Mouse (Mus musculus) c-Kit-positive CD71-positive TER-119-negative erythroid progenitor cells, embryonic 14.5 days (primary cell): ENCODE data around the gene Mlxipl.

Source experiments
- DNase-seq: peaks from one replicate; pipeline ENCODE4 v3.0.0-alpha.2; 2013; ENCODE audit warnings: low read depth

The Mlxipl gene

DNA sequence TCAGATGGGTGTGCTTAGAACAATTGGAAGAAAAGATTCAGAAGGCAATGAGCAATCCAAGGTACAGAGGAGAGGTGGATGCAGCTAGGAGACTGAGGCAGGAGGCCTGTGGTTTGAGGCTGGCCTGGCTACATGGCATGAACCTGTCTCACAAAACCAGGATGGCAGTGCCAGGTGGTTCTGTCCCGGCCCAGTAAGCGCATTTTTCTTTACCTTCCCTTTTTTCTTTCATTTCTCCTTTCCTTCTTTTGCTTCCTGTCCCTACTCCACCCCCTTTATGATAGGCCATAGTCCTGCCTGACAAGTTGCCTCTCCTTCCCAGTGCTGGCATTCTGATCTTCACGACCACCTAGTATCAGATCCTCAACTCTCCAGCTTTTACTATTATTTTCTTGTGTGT is 95.3 kb downstream of the Mlxipl start:
- DNase-seq: no peak

DNA sequence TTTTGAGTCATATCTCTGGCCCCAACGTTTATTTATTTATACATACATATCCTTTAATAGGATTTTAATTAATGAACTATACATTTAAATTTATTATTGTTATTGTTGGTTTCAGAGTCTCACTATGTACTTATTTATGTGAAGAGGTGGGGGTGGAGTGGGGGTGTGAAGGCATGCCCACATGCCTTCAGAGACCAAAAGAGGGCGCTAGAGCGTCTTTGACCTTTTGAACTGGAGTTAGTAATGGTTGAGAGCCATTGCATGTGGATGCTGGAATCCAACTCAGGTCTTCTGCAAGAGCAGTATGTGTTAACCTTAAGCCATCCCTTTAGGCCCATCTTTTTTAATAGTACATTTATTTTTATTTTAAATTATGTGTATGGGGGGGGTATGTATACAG is 95.9 kb downstream of the Mlxipl start:
- peak; percentile 63 for DNase-seq

GRCm38 (mm10) chr5:135186231-135186620 is 96.5 kb downstream of the Mlxipl start:
- DNase-seq: no peak

DNA sequence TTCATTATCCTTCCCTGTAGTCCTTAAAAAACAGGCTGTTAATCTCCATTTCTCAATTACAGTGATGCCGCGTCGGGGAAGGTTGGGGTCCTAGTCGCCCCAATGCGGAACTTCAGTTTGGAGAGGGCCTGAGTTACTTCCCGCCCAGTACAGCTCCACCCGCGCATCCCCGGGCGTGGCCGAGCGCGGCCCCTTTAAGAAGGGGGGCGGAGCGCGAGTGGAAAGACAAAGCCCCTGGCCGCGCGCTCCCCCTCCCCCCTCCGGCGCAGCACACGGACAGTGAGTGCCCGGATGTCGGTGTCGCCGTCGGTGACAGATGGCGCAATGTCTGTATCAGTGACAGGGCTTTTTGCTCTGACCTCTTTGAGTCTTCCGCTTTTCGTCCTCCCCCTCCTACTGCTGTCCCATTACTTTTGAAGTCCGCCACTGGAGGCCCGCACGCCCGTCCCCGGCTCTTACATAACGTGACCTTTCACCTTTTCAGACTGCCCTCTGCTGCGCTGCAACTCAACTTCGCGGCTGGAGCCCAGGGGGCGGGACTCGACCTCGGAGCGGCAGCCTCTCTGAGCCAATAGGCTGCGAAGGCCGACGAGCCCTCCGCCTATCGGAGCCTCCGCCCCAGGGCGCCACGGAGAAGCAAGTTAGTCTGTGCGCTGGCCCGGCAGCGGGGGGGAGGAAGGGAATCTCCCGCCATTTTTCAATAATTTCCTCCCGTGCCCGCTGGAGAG is 97.1 kb downstream of the Mlxipl start, which contains the start of gene Baz1b:
Gene Baz1b, plus strand, starts transcription at position 644 of the 728 bp plus-strand sequence.
- peak; percentile 92 for DNase-seq

GRCm38 (mm10) chr5:135187349-135188213 is 97.9 kb downstream of the Mlxipl start:
- DNase-seq: no peak
